Mouse (Mus musculus) skeletal muscle tissue, postnatal 0 days (tissue): ENCODE measurements around the gene Pbld2. TPM values are rescaled to one million over a fixed set of nuclear protein-coding genes. Genes with fewer than 3 reads are reported as not detected.

ENCODE experiments used
- polyA plus RNA-seq: library from polyadenylated mRNA; unstranded; fragments of >200 nt; fragmentation: Nextera tagmentation; extraction: Ambion mirVana; gene quantifications from 2 replicates; pipeline ENCODE4 v1.2.1, GENCODE M21; 2015

Gene Pbld2
- 0.83 and 0.96 TPM in 2 replicates for polyA plus RNA-seq

GRCm38 (mm10) chr10:63023749-63024579 lies at the start of gene Pbld2, which contains the start of gene Hnrnph3:
Pbld2 (plus strand) TSS chr10:63024315.
Hnrnph3 (minus strand) TSS chr10:63024217.

DNA sequence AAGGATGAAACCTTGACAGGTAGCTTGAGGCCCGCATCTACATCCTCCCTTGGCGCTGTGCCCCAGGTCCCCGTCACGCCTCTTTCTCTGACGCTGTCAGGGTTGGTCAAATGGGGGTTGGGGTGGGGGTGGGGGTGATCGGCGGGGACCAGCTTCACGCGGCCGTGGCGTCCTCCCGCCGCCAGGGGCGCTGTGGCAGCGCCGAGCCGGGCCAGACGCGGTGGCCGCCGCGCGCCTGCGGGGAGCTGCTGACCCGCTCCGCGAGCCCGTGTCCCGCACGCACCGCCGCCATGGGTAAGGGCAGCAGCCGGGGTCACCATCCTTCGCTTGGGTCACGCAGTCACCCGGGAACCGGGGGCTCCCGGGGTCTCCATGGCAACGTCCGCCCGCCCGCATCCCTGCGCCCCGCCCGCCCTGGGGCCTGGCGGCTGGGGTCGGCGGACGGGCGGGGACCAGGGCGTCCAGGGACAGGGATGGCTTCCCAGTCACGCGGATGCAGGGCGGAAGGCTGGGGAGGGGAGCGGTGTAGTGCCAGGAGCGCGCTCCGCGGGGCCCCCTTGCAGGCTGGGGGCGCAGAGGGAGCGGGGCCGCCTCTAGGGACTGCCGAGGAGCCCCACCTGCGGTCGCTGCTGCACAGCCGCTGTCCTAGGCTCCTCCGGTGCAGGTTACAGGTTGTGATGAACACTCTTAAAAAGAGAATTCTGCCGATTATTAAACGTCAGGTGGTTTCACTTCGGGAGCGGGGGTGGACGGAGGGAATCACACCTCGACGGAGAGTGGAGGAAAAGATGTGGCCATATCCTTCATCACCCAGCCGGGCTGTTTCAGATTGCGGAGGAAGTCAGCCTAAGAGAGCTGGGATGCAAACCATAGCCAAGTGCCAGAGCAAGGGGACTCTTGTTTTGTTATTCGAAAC lies 43.8 kb upstream of the Pbld2 start, which contains the start of gene Rufy2:
TSS of gene Rufy2 (plus strand) at position 185 of the 916 bp plus-strand sequence.

GRCm38 (mm10) chr10:63059862-63060261 lies 35.7 kb downstream of the Pbld2 start, which contains the start of gene Pbld1:
Pbld1 (plus strand) TSS chr10:63060162.

DNA sequence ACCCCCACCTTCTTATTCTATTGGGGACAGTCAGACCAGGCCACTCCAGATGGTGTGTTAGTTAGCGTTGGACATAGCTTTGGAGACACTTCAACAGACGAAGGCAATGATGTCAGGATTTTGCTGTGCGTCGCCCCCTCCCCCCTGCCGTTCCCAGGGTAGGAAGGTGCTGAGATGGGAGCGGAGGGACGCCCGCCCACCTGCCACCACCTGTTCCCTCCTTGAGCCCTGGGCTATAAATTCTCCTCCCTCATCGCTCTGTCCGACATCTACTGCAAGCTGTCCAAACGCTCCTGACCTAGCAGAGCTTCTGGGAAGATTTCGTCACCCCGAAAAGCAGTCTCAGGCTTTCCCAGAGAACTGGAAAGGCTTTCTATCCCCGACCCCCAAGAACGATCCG lies 75.4 kb downstream of the Pbld2 start, which contains the start of gene Atoh7:
TSS of gene Atoh7 (plus strand) at position 131 of the 400 bp plus-strand sequence.

Other genes with a start within 250 kb of the Pbld2 start
- gene Ccar1, start 232.0 kb upstream of the Pbld2 start, polyA plus RNA-seq: 47.0 and 49.9 TPM in 2 replicates
- gene Tet1, start 115.3 kb upstream of the Pbld2 start, polyA plus RNA-seq: 9.2 and 9.4 TPM in 2 replicates
- 16.7 and 18.5 TPM in 2 replicates for gene Slc25a16, start 103.7 kb upstream of the Pbld2 start, polyA plus RNA-seq
- 2.3 and 2.9 TPM in 2 replicates for gene Dna2, start 77.3 kb upstream of the Pbld2 start, polyA plus RNA-seq
- 10.8 and 11.6 TPM in 2 replicates for gene Rufy2, start 44.1 kb upstream of the Pbld2 start, polyA plus RNA-seq
- 27.3 and 28.2 TPM in 2 replicates for gene Hnrnph3, start 98 bp upstream of the Pbld2 start, polyA plus RNA-seq
- 0.67 and 0.77 TPM in 2 replicates for gene Pbld1, start 35.8 kb downstream of the Pbld2 start, polyA plus RNA-seq
- not detected in 2 replicates for gene Atoh7, start 75.3 kb downstream of the Pbld2 start, polyA plus RNA-seq
- gene Mypn, start 179.6 kb downstream of the Pbld2 start, polyA plus RNA-seq: 53.1 and 56.9 TPM in 2 replicates
- 21.1 and 21.2 TPM in 2 replicates for gene Herc4, start 219.5 kb downstream of the Pbld2 start, polyA plus RNA-seq